Mouse (Mus musculus): ENCODE data around the gene Evi2b. TPM values are rescaled to one million over a fixed set of nuclear protein-coding genes. Genes with fewer than 3 reads are reported as not detected.

Evi2b gene
- polyA plus RNA-seq, 1 experiment from 2014 or later, result 1.1 TPM

DNA sequence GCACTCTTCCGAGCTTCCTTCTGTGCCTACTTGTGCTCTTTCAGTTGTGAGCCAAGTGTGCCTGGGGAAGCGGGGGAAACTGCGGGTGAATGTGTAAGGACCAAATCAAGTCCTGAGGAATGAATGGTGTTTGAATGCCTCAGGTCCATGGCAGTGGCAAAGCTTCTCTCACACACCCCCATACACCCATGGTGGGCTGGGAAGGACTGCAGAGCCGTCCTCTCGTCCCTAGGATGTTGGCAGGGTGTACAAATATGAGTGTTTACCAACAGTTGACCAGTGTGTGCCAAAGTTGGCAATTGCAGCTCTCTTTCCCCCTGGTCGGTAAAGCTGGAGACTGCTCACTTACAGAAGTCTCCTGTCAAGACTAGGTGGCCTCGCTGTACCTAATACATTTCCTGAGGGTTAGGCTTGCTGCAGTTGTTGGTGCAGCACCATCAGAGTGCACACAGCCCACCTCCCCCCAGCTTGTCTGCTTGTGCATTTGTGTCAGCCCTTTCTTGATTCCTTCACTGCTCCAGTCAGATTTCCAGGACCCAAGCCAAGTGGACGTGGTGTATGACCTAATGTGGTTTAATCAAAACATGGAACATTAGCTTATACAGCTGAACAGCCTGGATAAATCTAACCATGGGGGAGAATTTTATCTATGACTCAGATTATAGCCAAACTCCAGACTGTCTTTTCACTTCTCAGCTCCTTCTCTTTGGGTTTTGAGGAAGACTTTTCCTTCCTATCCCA lies 10.6 kb upstream of the Evi2b start:
- no peaks in the 10 kb centered on the region for H3K36me3 ChIP-seq (ENCODE audit: control insufficient read depth, insufficient read depth, low read length)

GRCm38 (mm10) chr11:79533311-79533710 lies 9.7 kb upstream of the Evi2b start:
- Histone ChIP-seq H3K4me3 (ENCODE audit: low read depth, low read length) (no peak overlapping the region), H3K27ac (ENCODE audit: low read depth, low read length) (no peak overlapping the region), H3K4me2 (ENCODE audit: low read depth) (no peak overlapping the region), H3K4me1 (ENCODE audit: control insufficient read depth, insufficient read depth, low read length) (no peaks in the 10 kb centered on the region), H3K36me3 (ENCODE audit: control insufficient read depth, insufficient read depth, low read length) (no peaks in the 10 kb centered on the region), H3K9me3 (ENCODE audit: control insufficient read depth, low read length) (no peaks in the 10 kb centered on the region), H3K27me3 (ENCODE audit: control insufficient read depth, insufficient read depth, low read length) (no peaks in the 10 kb centered on the region), H3K9ac (ENCODE audit: low read length) (no peak overlapping the region)
- WGBS, result 91% methylated on average over 6 of the region's 6 CpGs
- DNase-seq (ENCODE audit: low spot score) (no peak), ATAC-seq (ENCODE audit: insufficient read depth, low FRiP score, low TSS enrichment) (no peak)

More for the DNA sequence above, 10.6 kb upstream of the Evi2b start:
- Histone ChIP-seq H3K4me3 (ENCODE audit: low read depth, low read length) (no peak overlapping the region), H3K4me2 (ENCODE audit: low read depth) (no peak overlapping the region), H3K4me1 (ENCODE audit: control insufficient read depth, insufficient read depth, low read length) (no peaks in the 10 kb centered on the region), H3K27me3 (ENCODE audit: control insufficient read depth, insufficient read depth, low read length) (no peaks in the 10 kb centered on the region), H3K9me3 (ENCODE audit: control insufficient read depth, low read length) (no peaks in the 10 kb centered on the region), H3K9ac (ENCODE audit: low read length) (no peak overlapping the region), H3K27ac (ENCODE audit: low read depth, low read length) (no peak overlapping the region)
- ATAC-seq (ENCODE audit: insufficient read depth, low FRiP score, low TSS enrichment) (no peak), DNase-seq (ENCODE audit: low spot score) (no peak)
- WGBS, result 93% methylated on average over 8 of the region's 8 CpGs

DNA sequence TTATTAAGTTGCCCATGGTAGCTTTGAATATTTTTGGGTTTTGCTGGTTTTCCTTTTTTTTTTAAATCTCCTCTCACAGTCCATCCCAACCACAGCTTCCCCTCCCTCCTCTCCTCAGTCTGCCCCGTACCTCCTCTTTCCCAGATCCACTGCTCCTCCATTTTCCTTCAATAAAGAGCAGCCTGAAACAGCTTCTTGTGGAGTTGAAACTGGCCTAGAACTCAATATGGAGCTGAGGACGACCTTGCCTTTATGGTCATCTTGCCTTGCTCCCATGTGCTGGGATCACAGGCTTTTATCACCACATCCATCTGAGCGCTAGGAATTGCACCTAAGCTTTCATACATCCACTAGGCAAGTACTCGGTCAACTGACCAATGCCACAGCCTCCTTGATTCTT lies 7.9 kb upstream of the Evi2b start:
- no peak overlapping the region for H3K9ac ChIP-seq (ENCODE audit: low read length)

DNA sequence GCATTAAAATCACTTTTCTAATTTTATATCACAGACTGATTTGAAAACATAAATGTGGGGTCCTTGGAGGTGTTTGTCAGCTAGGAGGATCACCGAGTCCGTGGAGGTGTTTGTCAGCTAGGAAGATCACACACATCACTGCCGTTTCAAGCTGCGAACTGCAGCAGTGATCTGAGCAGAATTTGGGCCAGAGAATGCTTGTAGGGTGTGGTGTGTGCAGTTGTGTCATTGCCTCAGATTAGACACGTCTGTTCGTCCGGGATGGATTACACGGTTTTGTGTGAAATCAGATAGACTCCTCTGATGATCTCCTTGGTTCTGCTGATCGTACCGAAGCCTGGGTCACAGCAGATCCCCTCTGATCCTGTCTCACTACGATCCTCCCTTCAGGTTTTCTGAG lies 7.2 kb upstream of the Evi2b start:
- Histone ChIP-seq H3K36me3 (ENCODE audit: control insufficient read depth, insufficient read depth, low read length) (no peaks in the 10 kb centered on the region), H3K4me2 (ENCODE audit: low read depth) (no peak overlapping the region), H3K9ac (ENCODE audit: low read length) (no peak overlapping the region), H3K27me3 (ENCODE audit: control insufficient read depth, insufficient read depth, low read length) (no peaks in the 10 kb centered on the region), H3K4me3 (ENCODE audit: low read depth, low read length) (no peak overlapping the region), H3K9me3 (ENCODE audit: control insufficient read depth, low read length) (no peaks in the 10 kb centered on the region), H3K4me1 (ENCODE audit: control insufficient read depth, insufficient read depth, low read length) (no peaks in the 10 kb centered on the region), H3K27ac (ENCODE audit: low read depth, low read length) (no peak overlapping the region)
- no peak for ATAC-seq (ENCODE audit: insufficient read depth, low FRiP score, low TSS enrichment)
- WGBS, result 94% methylated on average over 11 of the region's 11 CpGs
- no peak for DNase-seq (ENCODE audit: low spot score)

More for the DNA sequence above, 7.9 kb upstream of the Evi2b start:
- H3K4me1 ChIP-seq (ENCODE audit: control insufficient read depth, insufficient read depth, low read length), result no peaks in the 10 kb centered on the region
- no peaks in the 10 kb centered on the region for H3K36me3 ChIP-seq (ENCODE audit: control insufficient read depth, insufficient read depth, low read length)
- no peak for ATAC-seq (ENCODE audit: insufficient read depth, low FRiP score, low TSS enrichment)
- H3K9me3 ChIP-seq (ENCODE audit: control insufficient read depth, low read length), result no peaks in the 10 kb centered on the region
- H3K27me3 ChIP-seq (ENCODE audit: control insufficient read depth, insufficient read depth, low read length), result no peaks in the 10 kb centered on the region
- no peak for DNase-seq (ENCODE audit: low spot score)
- H3K4me3 ChIP-seq (ENCODE audit: low read depth, low read length), result no peak overlapping the region
- H3K4me2 ChIP-seq (ENCODE audit: low read depth), result no peak overlapping the region
- H3K27ac ChIP-seq (ENCODE audit: low read depth, low read length), result no peak overlapping the region
- 92% methylated on average over 4 of the region's 4 CpGs for WGBS

DNA sequence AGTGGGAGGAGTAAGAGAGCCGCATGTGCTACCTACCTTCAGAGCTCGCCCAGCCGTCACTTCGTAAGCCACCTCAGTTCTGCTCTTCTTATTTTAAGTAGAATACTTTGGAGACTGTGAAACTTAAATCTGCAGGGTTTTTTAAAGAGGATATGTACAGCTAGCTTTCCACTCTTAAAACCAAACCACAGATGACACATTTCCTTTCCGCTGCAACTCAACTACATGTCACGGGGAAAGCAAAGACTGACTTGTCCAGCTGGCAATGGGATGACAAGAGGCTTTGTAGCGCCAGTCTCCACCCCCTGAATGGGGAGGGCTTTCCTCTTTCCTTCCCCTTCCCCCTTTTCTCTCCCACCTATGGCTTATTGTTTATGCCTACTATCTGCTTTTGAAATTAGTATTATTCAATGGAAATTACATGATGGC lies 6.8 kb upstream of the Evi2b start, which contains the start of the genes Evi2 and Evi2a:
Evi2 (minus strand) TSS at position 257 of the 429 bp plus-strand sequence.
Evi2a (minus strand) TSS at position 277 of the 429 bp plus-strand sequence.
- Histone ChIP-seq H3K4me3 (ENCODE audit: low read depth, low read length) (no peak within 1 kb of the TSS), H3K4me1 (ENCODE audit: control insufficient read depth, insufficient read depth, low read length) (no peaks in the 10 kb centered on the region), H3K4me2 (ENCODE audit: low read depth) (no peak within 1 kb of the TSS), H3K9me3 (ENCODE audit: control insufficient read depth, low read length) (no peaks in the 10 kb centered on the region), H3K27me3 (ENCODE audit: control insufficient read depth, insufficient read depth, low read length) (no peaks in the 10 kb centered on the region), H3K27ac (ENCODE audit: low read depth, low read length) (no peak within 1 kb of the TSS), H3K36me3 (ENCODE audit: control insufficient read depth, insufficient read depth, low read length) (no peaks in the 10 kb centered on the region), H3K9ac (ENCODE audit: low read length) (no peak within 1 kb of the TSS)
- WGBS, result 89% methylated on average over 7 of the region's 7 CpGs
- no peak for DNase-seq (ENCODE audit: low spot score)
- ATAC-seq (ENCODE audit: insufficient read depth, low FRiP score, low TSS enrichment), result no peak

GRCm38 (mm10) chr11:79529736-79530135 lies 6.2 kb upstream of the Evi2b start:
- ATAC-seq (ENCODE audit: insufficient read depth, low FRiP score, low TSS enrichment) (no peak), DNase-seq (ENCODE audit: low spot score) (no peak)
- no peaks in the 10 kb centered on the region for H3K4me1 ChIP-seq (ENCODE audit: control insufficient read depth, insufficient read depth, low read length)
- H3K9me3 ChIP-seq (ENCODE audit: control insufficient read depth, low read length), result no peaks in the 10 kb centered on the region
- H3K27ac ChIP-seq (ENCODE audit: low read depth, low read length), result no peak overlapping the region
- H3K36me3 ChIP-seq (ENCODE audit: control insufficient read depth, insufficient read depth, low read length), result no peaks in the 10 kb centered on the region
- no peak overlapping the region for H3K4me2 ChIP-seq (ENCODE audit: low read depth)
- H3K4me3 ChIP-seq (ENCODE audit: low read depth, low read length), result no peak overlapping the region
- H3K27me3 ChIP-seq (ENCODE audit: control insufficient read depth, insufficient read depth, low read length), result no peaks in the 10 kb centered on the region
- no peak overlapping the region for H3K9ac ChIP-seq (ENCODE audit: low read length)
- 100% methylated on average over 2 of the region's 2 CpGs for WGBS

DNA sequence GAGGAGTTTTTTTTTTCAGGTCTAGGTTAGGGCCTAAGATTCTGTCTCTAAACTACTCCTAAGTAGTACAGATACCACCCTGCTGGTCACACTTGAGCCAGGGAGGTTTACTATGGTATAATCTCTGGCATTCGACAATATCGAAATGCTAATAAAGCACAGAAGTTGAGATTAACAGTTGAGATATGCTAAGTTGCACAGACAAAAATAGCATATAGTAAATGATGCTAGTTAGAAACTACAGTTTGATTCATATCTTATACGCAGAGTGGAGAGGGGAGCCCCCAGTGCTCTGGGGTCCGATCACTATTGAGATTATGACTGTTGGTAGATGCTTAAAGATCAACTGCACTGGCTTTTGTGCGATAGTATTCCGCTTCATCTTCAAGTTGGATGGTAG lies 5.7 kb upstream of the Evi2b start:
- H3K36me3 ChIP-seq (ENCODE audit: control insufficient read depth, insufficient read depth, low read length), result no peaks in the 10 kb centered on the region
- no peaks in the 10 kb centered on the region for H3K27me3 ChIP-seq (ENCODE audit: control insufficient read depth, insufficient read depth, low read length)
- H3K4me2 ChIP-seq (ENCODE audit: low read depth), result no peak overlapping the region
- ATAC-seq (ENCODE audit: insufficient read depth, low FRiP score, low TSS enrichment) (no peak), DNase-seq (ENCODE audit: low spot score) (no peak)
- WGBS, result 98% methylated on average over 6 of the region's 6 CpGs
- no peaks in the 10 kb centered on the region for H3K9me3 ChIP-seq (ENCODE audit: control insufficient read depth, low read length)
- no peak overlapping the region for H3K9ac ChIP-seq (ENCODE audit: low read length)
- H3K4me3 ChIP-seq (ENCODE audit: low read depth, low read length), result no peak overlapping the region
- H3K4me1 ChIP-seq (ENCODE audit: control insufficient read depth, insufficient read depth, low read length), result no peaks in the 10 kb centered on the region
- no peak overlapping the region for H3K27ac ChIP-seq (ENCODE audit: low read depth, low read length)

DNA sequence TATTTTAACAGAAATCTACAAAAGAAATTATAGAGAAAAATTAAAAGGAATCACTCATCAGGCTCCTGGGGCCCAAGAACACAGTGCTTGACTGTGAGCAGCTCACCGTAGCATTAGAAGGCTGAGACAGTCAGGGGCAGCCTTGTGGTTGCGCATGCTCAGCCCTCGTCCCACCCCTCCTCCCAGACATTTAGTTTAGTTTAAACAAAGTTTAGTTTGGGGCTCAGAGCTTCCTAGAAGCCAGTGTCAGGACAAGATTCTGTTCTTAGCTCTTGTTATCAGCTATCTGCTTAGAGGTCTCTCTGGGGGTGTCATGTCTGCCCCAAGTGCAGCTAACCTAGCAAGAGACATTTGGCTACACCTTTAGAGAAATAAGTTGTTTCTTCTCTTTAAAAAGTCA lies 5.0 kb upstream of the Evi2b start:
- DNase-seq (ENCODE audit: low spot score), result no peak
- WGBS, result 93% methylated on average over 3 of the region's 3 CpGs
- H3K27me3 ChIP-seq (ENCODE audit: control insufficient read depth, insufficient read depth, low read length), result no peaks in the 10 kb centered on the region
- H3K4me3 ChIP-seq (ENCODE audit: low read depth, low read length), result no peak overlapping the region
- no peaks in the 10 kb centered on the region for H3K9me3 ChIP-seq (ENCODE audit: control insufficient read depth, low read length)
- H3K27ac ChIP-seq (ENCODE audit: low read depth, low read length), result no peak overlapping the region
- no peaks in the 10 kb centered on the region for H3K36me3 ChIP-seq (ENCODE audit: control insufficient read depth, insufficient read depth, low read length)
- no peak overlapping the region for H3K4me2 ChIP-seq (ENCODE audit: low read depth)
- no peak for ATAC-seq (ENCODE audit: insufficient read depth, low FRiP score, low TSS enrichment)
- no peak overlapping the region for H3K9ac ChIP-seq (ENCODE audit: low read length)
- H3K4me1 ChIP-seq (ENCODE audit: control insufficient read depth, insufficient read depth, low read length), result no peaks in the 10 kb centered on the region

- Histone ChIP-seq H3K27ac (ENCODE audit: low read depth, low read length) (no peak overlapping the region), H3K9ac (ENCODE audit: low read length) (no peak overlapping the region), H3K4me3 (ENCODE audit: low read depth, low read length) (no peak overlapping the region), H3K9me3 (ENCODE audit: control insufficient read depth, low read length) (no peaks in the 10 kb centered on the region), H3K27me3 (ENCODE audit: control insufficient read depth, insufficient read depth, low read length) (no peaks in the 10 kb centered on the region), H3K4me2 (ENCODE audit: low read depth) (no peak overlapping the region), H3K36me3 (ENCODE audit: control insufficient read depth, insufficient read depth, low read length) (no peaks in the 10 kb centered on the region), H3K4me1 (ENCODE audit: control insufficient read depth, insufficient read depth, low read length) (no peaks in the 10 kb centered on the region)
- ATAC-seq (ENCODE audit: insufficient read depth, low FRiP score, low TSS enrichment) (no peak), DNase-seq (ENCODE audit: low spot score) (no peak)
- 93% methylated on average over 5 of the region's 5 CpGs for WGBS
Measured at GRCm38 (mm10) chr11:79527739-79528384, 4.3 kb upstream of the Evi2b start.

Measured in neural tube, embryonic 11.5 days (tissue).